Mouse (Mus musculus): ENCODE data around the gene Olfr1396. TPM values are rescaled to one million over a fixed set of nuclear protein-coding genes. Genes with fewer than 3 reads are reported as not detected.

Olfr1396 gene
- polyA plus RNA-seq, 1 experiment from 2014 or later, result not detected

GRCm38 (mm10) chr11:49103047-49103693, 11.5 kb downstream of the Olfr1396 start:
- 22% methylated on average over 8 of the region's 8 CpGs for WGBS
- Histone ChIP-seq H3K4me3 (no peak overlapping the region), H3K4me2 (0 out of 2 replicates have a peak overlapping the region, but pooled peaks have one; percentile 2), H3K4me1 (replicated peaks) (no peaks in the 10 kb centered on the region), H3K9ac (0 out of 2 replicates have a peak overlapping the region, but pooled peaks have one; percentile 9), H3K27me3 (no peaks in the 10 kb centered on the region), H3K36me3 (no peaks in the 10 kb centered on the region), H3K9me3 (no peaks in the 10 kb centered on the region), H3K27ac (no peak overlapping the region)
- ATAC-seq (ENCODE audit: low FRiP score), result peak; percentile 86

- Histone ChIP-seq H3K4me2 (no peak overlapping the region), H3K27me3 (no peaks in the 10 kb centered on the region), H3K27ac (no peak overlapping the region), H3K4me1 (replicated peaks) (no peaks in the 10 kb centered on the region), H3K4me3 (no peak overlapping the region), H3K9me3 (no peaks in the 10 kb centered on the region), H3K9ac (no peak overlapping the region), H3K36me3 (no peaks in the 10 kb centered on the region)
- no peak for ATAC-seq (ENCODE audit: low FRiP score)
- WGBS, result 58% methylated on average over 5 of the region's 5 CpGs
Observed at GRCm38 (mm10) chr11:49101500-49101899, 13.2 kb downstream of the Olfr1396 start.

GRCm38 (mm10) chr11:49100409-49100808, 14.3 kb downstream of the Olfr1396 start:
- H3K27ac ChIP-seq, result no peak overlapping the region
- no peak overlapping the region for H3K4me2 ChIP-seq
- 86% methylated on average over 3 of the region's 3 CpGs for WGBS
- no peaks in the 10 kb centered on the region for H3K36me3 ChIP-seq
- no peak for ATAC-seq (ENCODE audit: low FRiP score)
- no peaks in the 10 kb centered on the region for H3K27me3 ChIP-seq
- no peak overlapping the region for H3K9ac ChIP-seq
- no peak overlapping the region for H3K4me3 ChIP-seq
- H3K9me3 ChIP-seq, result no peaks in the 10 kb centered on the region
- no peaks in the 10 kb centered on the region for H3K4me1 ChIP-seq (replicated peaks)

DNA sequence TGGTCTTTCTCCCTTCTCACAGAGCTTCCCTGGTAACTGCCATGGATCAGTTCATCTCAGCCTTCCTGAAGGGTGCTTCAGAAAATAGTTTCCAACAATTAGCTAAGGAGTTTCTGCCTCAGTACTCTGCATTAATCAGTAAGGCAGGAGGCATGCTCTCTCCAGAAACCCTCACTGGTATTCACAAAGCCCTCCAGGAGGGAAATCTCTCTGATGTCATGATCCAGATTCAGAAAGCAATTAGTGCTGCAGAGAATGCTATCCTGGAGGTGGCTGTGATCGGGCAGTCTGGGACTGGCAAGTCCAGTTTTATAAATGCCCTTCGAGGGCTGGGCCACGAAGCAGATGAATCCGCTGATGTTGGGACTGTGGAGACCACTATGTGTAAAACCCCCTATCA, 19.3 kb downstream of the Olfr1396 start:
- Histone ChIP-seq H3K27ac (no peak overlapping the region), H3K36me3 (no peaks in the 10 kb centered on the region), H3K9me3 (no peaks in the 10 kb centered on the region), H3K4me2 (no peak overlapping the region), H3K4me3 (no peak overlapping the region), H3K27me3 (no peaks in the 10 kb centered on the region), H3K9ac (no peak overlapping the region), H3K4me1 (replicated peaks) (no peaks in the 10 kb centered on the region)
- no peak for ATAC-seq (ENCODE audit: low FRiP score)
- 85% methylated on average over 4 of the region's 4 CpGs for WGBS

- H3K9ac ChIP-seq, result no peak overlapping the region
- no peak for ATAC-seq (ENCODE audit: low FRiP score)
- no peak overlapping the region for H3K4me3 ChIP-seq
- no peak overlapping the region for H3K27ac ChIP-seq
- no peaks in the 10 kb centered on the region for H3K27me3 ChIP-seq
- WGBS, result 91% methylated on average over 6 of the region's 6 CpGs
- no peaks in the 10 kb centered on the region for H3K4me1 ChIP-seq (replicated peaks)
- no peaks in the 10 kb centered on the region for H3K9me3 ChIP-seq
- no peak overlapping the region for H3K4me2 ChIP-seq
- H3K36me3 ChIP-seq, result no peaks in the 10 kb centered on the region
Observed at GRCm38 (mm10) chr11:49093861-49094660, 20.6 kb downstream of the Olfr1396 start.

DNA sequence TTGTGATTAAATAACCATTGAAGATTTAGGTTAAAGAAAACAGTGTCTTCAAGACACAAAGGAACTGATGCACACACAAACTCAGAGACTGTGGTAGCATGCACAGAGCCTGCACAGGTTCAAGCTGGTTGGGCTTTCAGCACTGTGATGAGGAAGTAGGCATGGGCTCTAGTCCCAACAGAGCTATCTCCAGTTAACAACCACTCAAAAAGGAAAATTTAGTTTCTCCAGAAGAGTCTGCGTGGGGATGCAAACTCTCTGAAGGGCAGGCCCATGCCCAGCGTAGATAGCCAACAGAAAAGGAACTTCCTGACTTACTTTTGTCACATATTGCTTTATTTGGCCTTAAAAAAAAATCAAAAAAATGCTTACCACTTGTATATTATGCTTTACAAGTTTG, 21.9 kb downstream of the Olfr1396 start:
- H3K4me2 ChIP-seq, result no peak overlapping the region
- ATAC-seq (ENCODE audit: low FRiP score), result no peak
- 89% methylated on average over 2 of the region's 2 CpGs for WGBS
- H3K9me3 ChIP-seq, result no peaks in the 10 kb centered on the region
- H3K9ac ChIP-seq, result no peak overlapping the region
- no peaks in the 10 kb centered on the region for H3K36me3 ChIP-seq
- no peak overlapping the region for H3K27ac ChIP-seq
- no peak overlapping the region for H3K4me3 ChIP-seq
- H3K27me3 ChIP-seq, result no peaks in the 10 kb centered on the region
- H3K4me1 ChIP-seq (replicated peaks), result peaks cover 7% of the 10 kb centered on the region; the same call in 1 of the 2 replicates

DNA sequence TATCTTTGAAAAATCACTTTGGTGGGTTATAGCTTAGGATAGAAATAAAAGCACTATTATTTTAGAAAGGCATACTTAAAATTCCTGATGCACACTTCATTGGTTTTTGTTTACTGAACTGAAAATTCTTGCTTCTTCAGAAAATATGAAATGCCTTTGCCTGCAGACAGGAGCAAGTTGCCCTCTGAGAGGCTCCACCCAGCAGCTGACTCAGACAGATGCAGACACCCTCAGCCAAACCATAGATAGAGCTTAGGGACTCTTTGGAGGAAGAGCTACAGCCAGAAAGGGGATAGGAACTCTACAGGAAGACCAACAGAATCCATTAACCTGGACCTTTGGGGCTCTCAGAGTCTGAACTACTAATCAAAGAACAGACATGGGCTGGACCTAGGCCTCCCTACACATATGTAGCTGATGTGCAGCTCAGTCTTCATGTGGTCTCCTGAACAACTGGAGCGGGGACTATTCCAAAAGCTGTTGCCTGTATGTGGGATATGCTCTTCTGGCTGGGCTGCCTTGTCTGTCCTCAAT, 22.6 kb downstream of the Olfr1396 start:
- Histone ChIP-seq H3K36me3 (no peaks in the 10 kb centered on the region), H3K27me3 (no peaks in the 10 kb centered on the region), H3K9me3 (no peaks in the 10 kb centered on the region), H3K27ac (no peak overlapping the region), H3K9ac (no peak overlapping the region), H3K4me1 (replicated peaks) (peaks cover 7% of the 10 kb centered on the region; the same call in 1 of the 2 replicates), H3K4me3 (no peak overlapping the region), H3K4me2 (no peak overlapping the region)
- ATAC-seq (ENCODE audit: low FRiP score), result no peak
- WGBS, result 93% methylated on average over 1 of the region's 1 CpGs

- no peaks in the 10 kb centered on the region for H3K36me3 ChIP-seq
- no peak overlapping the region for H3K4me3 ChIP-seq
- H3K4me2 ChIP-seq, result no peak overlapping the region
- H3K9me3 ChIP-seq, result no peaks in the 10 kb centered on the region
- H3K4me1 ChIP-seq (replicated peaks), result peaks cover 7% of the 10 kb centered on the region; the same call in 1 of the 2 replicates
- no peak overlapping the region for H3K27ac ChIP-seq
- 88% methylated on average over 4 of the region's 4 CpGs for WGBS
- H3K9ac ChIP-seq, result no peak overlapping the region
- no peaks in the 10 kb centered on the region for H3K27me3 ChIP-seq
- ATAC-seq (ENCODE audit: low FRiP score), result no peak
Observed at GRCm38 (mm10) chr11:49091171-49091570, 23.5 kb downstream of the Olfr1396 start.

GRCm38 (mm10) chr11:49090551-49090950, 24.1 kb downstream of the Olfr1396 start:
- H3K4me1 ChIP-seq (replicated peaks), result peaks cover 7% of the 10 kb centered on the region; the same call in 1 of the 2 replicates
- H3K4me2 ChIP-seq, result no peak overlapping the region
- no peaks in the 10 kb centered on the region for H3K27me3 ChIP-seq
- H3K27ac ChIP-seq, result no peak overlapping the region
- H3K9ac ChIP-seq, result no peak overlapping the region
- H3K4me3 ChIP-seq, result no peak overlapping the region
- no peaks in the 10 kb centered on the region for H3K36me3 ChIP-seq
- 91% methylated on average over 5 of the region's 5 CpGs for WGBS
- no peak for ATAC-seq (ENCODE audit: low FRiP score)
- no peaks in the 10 kb centered on the region for H3K9me3 ChIP-seq

DNA sequence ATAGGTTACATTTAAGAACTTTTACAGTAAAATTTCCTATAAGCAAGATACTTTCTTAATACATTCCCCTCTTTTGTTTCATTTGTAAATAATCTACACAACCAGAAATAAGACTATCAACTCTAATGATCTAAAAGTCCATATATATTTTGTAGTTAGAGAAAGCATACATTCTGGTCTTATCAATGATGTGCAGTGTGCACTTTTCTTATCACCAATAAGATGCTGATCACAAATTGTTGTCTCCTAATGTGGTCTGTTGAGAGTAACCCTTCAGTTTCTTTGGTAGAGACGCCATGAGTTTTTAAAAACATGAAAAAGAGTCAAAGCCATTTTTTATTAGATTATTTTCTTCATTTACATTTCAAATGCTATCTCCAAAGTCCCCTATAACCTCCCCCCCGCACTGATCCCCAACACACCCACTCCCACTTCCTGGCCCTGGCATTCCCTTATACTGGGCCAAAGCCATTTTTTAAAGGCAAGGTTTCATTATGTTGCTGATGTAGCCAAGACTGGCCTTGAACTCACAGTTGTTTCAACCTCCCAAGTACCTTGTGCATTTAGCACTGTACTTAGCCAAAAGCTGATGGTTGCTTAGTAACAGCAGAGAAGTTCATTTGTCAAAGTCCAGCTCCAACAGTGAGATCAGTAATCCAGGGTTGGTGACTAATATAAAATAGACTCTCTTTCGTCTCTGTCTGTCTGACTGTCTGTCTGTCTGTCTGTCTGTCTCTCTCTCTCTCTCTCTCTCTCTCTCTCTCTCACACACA, 24.8 kb downstream of the Olfr1396 start:
- no peaks in the 10 kb centered on the region for H3K27me3 ChIP-seq
- ATAC-seq (ENCODE audit: low FRiP score), result no peak
- WGBS, result 84% methylated on average over 3 of the region's 3 CpGs
- no peak overlapping the region for H3K4me3 ChIP-seq
- no peak overlapping the region for H3K27ac ChIP-seq
- no peak overlapping the region for H3K9ac ChIP-seq
- H3K9me3 ChIP-seq, result no peaks in the 10 kb centered on the region
- H3K4me2 ChIP-seq, result no peak overlapping the region
- H3K4me1 ChIP-seq (replicated peaks), result peaks cover 7% of the 10 kb centered on the region; the same call in 1 of the 2 replicates
- H3K36me3 ChIP-seq, result no peaks in the 10 kb centered on the region

- Histone ChIP-seq H3K4me2 (no peak overlapping the region), H3K4me1 (replicated peaks) (peaks cover 7% of the 10 kb centered on the region; the same call in 1 of the 2 replicates), H3K36me3 (no peaks in the 10 kb centered on the region), H3K27me3 (no peaks in the 10 kb centered on the region), H3K4me3 (no peak overlapping the region), H3K9ac (no peak overlapping the region), H3K27ac (no peak overlapping the region), H3K9me3 (no peaks in the 10 kb centered on the region)
- 94% methylated on average over 5 of the region's 5 CpGs for WGBS
- no peak for ATAC-seq (ENCODE audit: low FRiP score)
Observed at GRCm38 (mm10) chr11:49088990-49089652, 25.6 kb downstream of the Olfr1396 start.
